Mouse (Mus musculus) gastrocnemius, adult 8-10 months (tissue): ENCODE results near the gene Asf1a. TPM values are rescaled to one million over a fixed set of nuclear protein-coding genes. Genes with fewer than 3 reads are reported as not detected.
"Not testable (repeated sequence)": the region's sequence is repeated elsewhere in the genome, so short reads cannot be mapped to it uniquely, and the experiment has no call there.

ENCODE experiments used
- DNase-seq, 2 experiments: peaks; one replicate each; pipeline ENCODE4 v3.0.0; 2022; ENCODE audit warnings: low spot score in 2 of 2
- total RNA-seq, 4 experiments: library from RNA; stranded (reverse); gene quantifications; 2 replicates each; pipeline ENCODE4 v1.2.4; 2022

Asf1a gene
- total RNA-seq, 4 experiments from 2014 or later: 20.6 to 25.1 (median 24.6) TPM

DNA sequence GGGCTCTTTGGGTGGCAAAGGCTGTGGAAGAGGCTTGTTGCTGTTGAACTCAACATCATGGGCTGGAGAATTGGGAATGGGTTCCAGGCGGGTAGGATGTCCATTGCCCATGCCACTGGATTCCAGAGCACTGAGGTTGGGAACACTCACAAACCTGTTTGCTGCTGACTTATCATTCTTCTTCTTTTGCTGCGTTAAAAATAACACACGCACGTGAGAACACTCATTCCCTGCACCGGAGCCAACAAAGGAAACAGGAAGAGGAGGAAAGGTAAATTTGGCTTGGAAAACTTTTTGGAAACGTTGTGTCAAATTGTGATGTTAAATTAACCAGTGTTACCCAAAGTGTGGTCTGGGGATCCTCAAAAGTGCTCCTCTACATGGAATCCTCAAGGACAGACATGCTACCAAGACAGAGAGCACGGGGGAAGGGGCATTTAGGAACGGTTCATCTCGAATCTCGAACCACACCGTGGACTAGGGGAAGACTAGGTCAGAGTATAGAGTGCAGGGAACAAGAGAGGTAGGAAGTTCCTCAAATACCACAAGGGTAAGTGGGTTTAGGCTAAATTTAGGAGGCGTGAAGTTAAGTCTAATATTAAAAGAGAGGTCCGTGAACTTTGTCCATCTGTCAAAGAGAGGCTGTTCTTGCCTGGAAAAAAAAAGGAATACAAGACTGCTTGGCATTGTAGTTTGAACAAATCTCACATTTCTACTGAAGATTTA is 38.9 kb downstream of the Asf1a start:
- no peak for DNase-seq

GRCm38 (mm10) chr10:53641507-53641906 is 45.0 kb downstream of the Asf1a start:
- DNase-seq: no peak

DNA sequence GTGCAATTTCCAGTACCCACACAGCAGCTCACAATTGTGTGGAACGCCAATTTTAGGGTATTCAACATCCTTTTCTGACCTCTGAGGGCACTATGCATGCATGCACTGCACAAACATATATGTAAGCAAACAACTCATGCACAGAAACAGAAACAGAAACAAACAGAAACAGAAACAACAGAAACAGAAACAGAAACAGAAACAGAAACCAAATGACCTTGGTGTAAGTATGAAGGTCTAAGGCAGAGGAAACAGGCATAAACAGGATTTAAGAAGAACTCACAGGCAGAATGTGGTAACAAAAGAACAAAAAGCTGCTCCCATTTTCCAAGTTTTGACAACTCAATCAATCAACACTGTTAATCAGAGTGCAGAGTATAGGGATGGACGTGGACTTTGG is 54.1 kb downstream of the Asf1a start:
- no peak for DNase-seq

DNA sequence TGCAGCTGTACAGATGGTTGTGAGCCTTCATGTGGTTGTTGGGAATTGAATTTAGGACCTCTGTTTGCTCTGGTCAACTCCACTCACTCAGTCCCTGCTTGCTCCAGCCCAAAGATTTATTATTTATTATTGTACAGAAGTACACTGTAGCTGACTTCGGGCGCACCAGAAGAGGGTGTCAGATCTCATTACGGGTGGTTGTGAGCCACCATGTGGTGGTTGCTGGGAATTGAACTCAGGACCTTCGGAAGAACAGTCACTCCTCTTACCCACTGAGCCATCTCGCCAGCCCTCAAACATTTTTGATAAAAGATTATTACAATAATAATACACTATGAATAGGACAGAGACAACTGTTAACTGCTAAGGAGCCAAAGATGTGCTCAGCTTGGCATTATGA is 57.7 kb downstream of the Asf1a start:
- DNase-seq: not testable (repeated sequence)

Other genes with a start within 250 kb of the Asf1a start
- 10 to 100 TPM; 28.5 to 98.7 (median 37.1) TPM for gene Cep85l, start 216.8 kb upstream of the Asf1a start, total RNA-seq
- gene Mcm9, start 33.7 kb downstream of the Asf1a start, total RNA-seq: 1 to 10 TPM in 3 of 4 experiments, under 1 TPM in 1; 0.73 to 3.5 (median 1.3) TPM
- gene Fam184a, start 154.4 kb downstream of the Asf1a start, total RNA-seq: under 1 TPM; 0.15 to 0.27 (median 0.16) TPM